Mouse (Mus musculus) small intestine, adult 2 months (tissue): ENCODE data around the gene Mapkapk3. TPM values are rescaled to one million over a fixed set of nuclear protein-coding genes. Genes with fewer than 3 reads are reported as not detected.

ENCODE experiments used
- H3K27ac ChIP-seq: fragments of 200-500 bp; 2 replicates; pipeline ENCODE4 v1.5.1; 2012; ENCODE audit warnings: low read depth, low read length, control low read depth, inconsistent platforms; ENCODE audit not compliant: insufficient read depth
- H3K27me3 ChIP-seq: fragments of 200-500 bp; 2 replicates; pipeline ENCODE4 v1.6.1; 2012; ENCODE audit warnings: mild to moderate bottlenecking, moderate library complexity, low read length, inconsistent platforms; ENCODE audit not compliant: control insufficient read depth, insufficient read depth
- H3K36me3 ChIP-seq: fragments of 200-500 bp; 2 replicates; pipeline ENCODE4 v1.6.1; 2012; ENCODE audit warnings: mild to moderate bottlenecking, low read length, control low read depth, inconsistent platforms; ENCODE audit not compliant: control insufficient read depth, insufficient read depth
- H3K4me1 ChIP-seq: fragments of 200-500 bp; 2 replicates; pipeline ENCODE4 v1.6.1; 2012; ENCODE audit warnings: low read length, inconsistent platforms, mixed read lengths; ENCODE audit not compliant: control insufficient read depth, insufficient read depth, insufficient read length
- H3K4me3 ChIP-seq: fragments of 200-500 bp; 2 replicates; pipeline ENCODE4 v1.5.1; 2012; ENCODE audit warnings: low read depth, mild to moderate bottlenecking, control low read depth, inconsistent platforms, low read length, moderate library complexity
- CTCF ChIP-seq: fragments of 200-500 bp; IDR thresholded peaks from 2 replicates; pipeline ENCODE4 v1.5.1; 2012; ENCODE audit warnings: low read depth, mild to moderate bottlenecking, control low read depth, inconsistent platforms, low read length, moderate library complexity, mixed read lengths; ENCODE audit not compliant: insufficient replicate concordance, insufficient read length; ENCODE audit errors: extremely low read depth
- POLR2A ChIP-seq: fragments of 200-500 bp; IDR thresholded peaks from 2 replicates; pipeline ENCODE4 v1.6.1; 2012; ENCODE audit warnings: low read depth, mild to moderate bottlenecking, control low read depth, inconsistent platforms, low read length, moderate library complexity
- WGBS: fragments of 180-500 bp; shearing (Covaris S2); methylation state at CpG from one replicate; pipeline ENCODE4 v1.1.7; 2018; 5-methylcytosine and 5-hydroxymethylcytosine counted together
- polyA plus RNA-seq: library from polyadenylated mRNA; depleted of rRNA; stranded (reverse); fragments of >200 nt; gene quantifications from 2 replicates; pipeline ENCODE4 v1.2.3, GENCODE M21; 2012

Mapkapk3 gene
- polyA plus RNA-seq, 1 experiment: 25.7 TPM

- 88% methylated on average over 5 of the region's 5 CpGs for WGBS
- H3K27ac ChIP-seq: no peak overlapping the region
- no peaks in the 10 kb centered on the region for H3K27me3 ChIP-seq
- H3K36me3 ChIP-seq: peaks cover 2% of the 10 kb centered on the region; the same call in 1 of the 2 replicates
- TF ChIP-seq POLR2A (no peak), CTCF (no peak)
- peaks cover 31% of the 10 kb centered on the region for H3K4me1 ChIP-seq
- H3K4me3 ChIP-seq: no peak overlapping the region
These were observed 14.0 kb downstream of the Mapkapk3 start for GRCm38 (mm10) chr9:107275710-107276109.

- no peaks in the 10 kb centered on the region for H3K27me3 ChIP-seq
- H3K27ac ChIP-seq: no peak overlapping the region
- H3K4me3 ChIP-seq: no peak overlapping the region
- TF ChIP-seq POLR2A (no peak), CTCF (no peak)
- peaks cover 23% of the 10 kb centered on the region for H3K4me1 ChIP-seq
- peaks cover 2% of the 10 kb centered on the region; the same call in 1 of the 2 replicates for H3K36me3 ChIP-seq
- 89% methylated on average over 6 of the region's 6 CpGs for WGBS
These were observed 14.9 kb downstream of the Mapkapk3 start for GRCm38 (mm10) chr9:107274751-107275150.

GRCm38 (mm10) chr9:107273184-107273583 lies 16.5 kb downstream of the Mapkapk3 start:
- no peak overlapping the region for H3K27ac ChIP-seq
- H3K36me3 ChIP-seq: peaks cover 2% of the 10 kb centered on the region; the same call in 1 of the 2 replicates
- no peak overlapping the region for H3K4me3 ChIP-seq
- WGBS: 59% methylated on average over 10 of the region's 10 CpGs
- TF ChIP-seq CTCF: no peak
- no peak for TF ChIP-seq POLR2A
- H3K27me3 ChIP-seq: no peaks in the 10 kb centered on the region
- peaks cover 9% of the 10 kb centered on the region; the same call in 1 of the 2 replicates for H3K4me1 ChIP-seq

GRCm38 (mm10) chr9:107272284-107272683 lies 17.4 kb downstream of the Mapkapk3 start:
- TF ChIP-seq CTCF (no peak), POLR2A (no peak)
- 49% methylated on average over 4 of the region's 4 CpGs for WGBS
- peaks cover 2% of the 10 kb centered on the region; the same call in 1 of the 2 replicates for H3K36me3 ChIP-seq
- peaks cover 9% of the 10 kb centered on the region; the same call in 1 of the 2 replicates for H3K4me1 ChIP-seq
- no peak overlapping the region for H3K4me3 ChIP-seq
- H3K27ac ChIP-seq: no peak overlapping the region
- no peaks in the 10 kb centered on the region for H3K27me3 ChIP-seq

GRCm38 (mm10) chr9:107271177-107271938 lies 18.3 kb downstream of the Mapkapk3 start:
- TF ChIP-seq POLR2A (no peak), CTCF (no peak)
- no peak overlapping the region for H3K27ac ChIP-seq
- 73% methylated on average over 7 of the region's 7 CpGs for WGBS
- H3K36me3 ChIP-seq: peaks cover 2% of the 10 kb centered on the region; the same call in 1 of the 2 replicates
- no peak overlapping the region for H3K4me3 ChIP-seq
- H3K4me1 ChIP-seq: peaks cover 9% of the 10 kb centered on the region; the same call in 1 of the 2 replicates
- H3K27me3 ChIP-seq: no peaks in the 10 kb centered on the region

- no peaks in the 10 kb centered on the region for H3K27me3 ChIP-seq
- no peak for TF ChIP-seq POLR2A
- no peak for TF ChIP-seq CTCF
- 98% methylated on average over 1 of the region's 1 CpGs for WGBS
- peaks cover 9% of the 10 kb centered on the region; the same call in 1 of the 2 replicates for H3K4me1 ChIP-seq
- no peaks in the 10 kb centered on the region for H3K36me3 ChIP-seq
- H3K27ac ChIP-seq: no peak overlapping the region
- no peak overlapping the region for H3K4me3 ChIP-seq
These were observed 19.9 kb downstream of the Mapkapk3 start for GRCm38 (mm10) chr9:107269772-107270171.

- no peaks in the 10 kb centered on the region for H3K27me3 ChIP-seq
- H3K27ac ChIP-seq: no peak overlapping the region
- no peak for TF ChIP-seq CTCF
- H3K4me3 ChIP-seq: no peak overlapping the region
- peaks cover 9% of the 10 kb centered on the region for H3K36me3 ChIP-seq
- WGBS: 14% methylated on average over 4 of the region's 4 CpGs
- peaks cover 5% of the 10 kb centered on the region; the same call in 1 of the 2 replicates for H3K4me1 ChIP-seq
These were observed 21.8 kb downstream of the Mapkapk3 start for GRCm38 (mm10) chr9:107267721-107268402.

- WGBS: 30% methylated on average over 1 of the region's 1 CpGs
- TF ChIP-seq CTCF (no peak), POLR2A (no peak)
- Histone ChIP-seq H3K4me3 (no peak overlapping the region), H3K36me3 (peaks cover 13% of the 10 kb centered on the region), H3K4me1 (no peaks in the 10 kb centered on the region; the same call in 1 of the 2 replicates), H3K27ac (no peak overlapping the region), H3K27me3 (no peaks in the 10 kb centered on the region)
These were observed 22.6 kb downstream of the Mapkapk3 start for GRCm38 (mm10) chr9:107267028-107267427.
